Mouse (Mus musculus): Measurements from ENCODE around the gene Gmeb2. TPM values are rescaled to one million over a fixed set of nuclear protein-coding genes. Genes with fewer than 3 reads are reported as not detected.
A peak's percentile ranks its signal among the peaks of the same experiment; 100 is the strongest.

Gene Gmeb2
- polyA plus RNA-seq, 2 experiments, result 7.6 to 12.2 TPM

- no peak overlapping the region for H3K4me2 ChIP-seq (ENCODE audit: low read depth)
- H3K9me3 ChIP-seq (ENCODE audit: control insufficient read depth, low read length), result no peaks in the 10 kb centered on the region
- peaks cover 55% of the 10 kb centered on the region for H3K27me3 ChIP-seq (ENCODE audit: control insufficient read depth, insufficient read depth, low read length)
- ATAC-seq (ENCODE audit: insufficient read depth), result no peak
- H3K4me1 ChIP-seq (replicated peaks; ENCODE audit: control insufficient read depth in 2 of 2, insufficient read depth in 2 of 2, low read length in 1 of 2), result no peaks in the 10 kb centered on the region
- H3K4me3 ChIP-seq (ENCODE audit: insufficient read depth in 1 of 2, low read depth in 2 of 2, low read length in 2 of 2), result no peak overlapping the region
- 9% methylated on average over 5 of the region's 5 CpGs for WGBS (ENCODE audit: insufficient replicate concordance)
- DNase-seq (ENCODE audit: low read depth in 3 of 3, low spot score in 3 of 3), result no peak
- H3K9ac ChIP-seq (replicated peaks), result no peak overlapping the region
- no peak overlapping the region for H3K27ac ChIP-seq
- H3K36me3 ChIP-seq (replicated peaks; ENCODE audit: control insufficient read depth, insufficient read depth, low read depth), result no peaks in the 10 kb centered on the region
- TF ChIP-seq EP300 (IDR thresholded peaks at IDR 0.05; ENCODE audit: low read depth) (no peak), CTCF (IDR thresholded peaks at IDR 0.05; ENCODE audit: low read depth) (no peak)
Observed at GRCm38 (mm10) chr2:181313006-181313343, 25.1 kb upstream of the Gmeb2 start.

- H3K27me3 ChIP-seq (ENCODE audit: control insufficient read depth, insufficient read depth, low read length), result peaks cover 58% of the 10 kb centered on the region
- ATAC-seq (ENCODE audit: insufficient read depth) (no peak), DNase-seq (ENCODE audit: low read depth in 3 of 3, low spot score in 3 of 3) (no peak)
- no peaks in the 10 kb centered on the region for H3K9me3 ChIP-seq (ENCODE audit: control insufficient read depth, low read length)
- H3K36me3 ChIP-seq (replicated peaks; ENCODE audit: control insufficient read depth, insufficient read depth, low read depth), result no peaks in the 10 kb centered on the region
- H3K9ac ChIP-seq (replicated peaks), result no peak overlapping the region
- H3K27ac ChIP-seq, result no peak overlapping the region
- H3K4me3 ChIP-seq (ENCODE audit: insufficient read depth in 1 of 2, low read depth in 2 of 2, low read length in 2 of 2), result no peak overlapping the region
- H3K4me2 ChIP-seq (ENCODE audit: low read depth), result no peak overlapping the region
- TF ChIP-seq CTCF (IDR thresholded peaks at IDR 0.05; ENCODE audit: low read depth) (no peak), EP300 (IDR thresholded peaks at IDR 0.05; ENCODE audit: low read depth) (no peak)
- H3K4me1 ChIP-seq (replicated peaks; ENCODE audit: control insufficient read depth in 2 of 2, insufficient read depth in 2 of 2, low read length in 1 of 2), result no peaks in the 10 kb centered on the region
- WGBS (ENCODE audit: insufficient replicate concordance), result 64% methylated on average over 3 of the region's 3 CpGs
Observed at GRCm38 (mm10) chr2:181312435-181312834, 24.6 kb upstream of the Gmeb2 start.

- DNase-seq (ENCODE audit: low read depth in 3 of 3, low spot score in 3 of 3) (no peak), ATAC-seq (ENCODE audit: insufficient read depth) (no peak)
- TF ChIP-seq EP300 (IDR thresholded peaks at IDR 0.05; ENCODE audit: low read depth), result no peak
- peak; percentile 62 for TF ChIP-seq CTCF (IDR thresholded peaks at IDR 0.05; ENCODE audit: low read depth)
- Histone ChIP-seq H3K9me3 (ENCODE audit: control insufficient read depth, low read length) (no peaks in the 10 kb centered on the region), H3K9ac (replicated peaks) (no peak overlapping the region), H3K4me1 (replicated peaks; ENCODE audit: control insufficient read depth in 2 of 2, insufficient read depth in 2 of 2, low read length in 1 of 2) (no peaks in the 10 kb centered on the region), H3K27me3 (ENCODE audit: control insufficient read depth, insufficient read depth, low read length) (peaks cover 34% of the 10 kb centered on the region), H3K4me2 (ENCODE audit: low read depth) (no peak overlapping the region), H3K36me3 (replicated peaks; ENCODE audit: control insufficient read depth, insufficient read depth, low read depth) (no peaks in the 10 kb centered on the region), H3K4me3 (ENCODE audit: insufficient read depth in 1 of 2, low read depth in 2 of 2, low read length in 2 of 2) (no peak overlapping the region), H3K27ac (no peak overlapping the region)
- WGBS (ENCODE audit: insufficient replicate concordance), result 15% methylated on average over 30 of the region's 30 CpGs
Observed at GRCm38 (mm10) chr2:181307144-181307804, 19.4 kb upstream of the Gmeb2 start.

- Histone ChIP-seq H3K9me3 (ENCODE audit: control insufficient read depth, low read length) (no peaks in the 10 kb centered on the region), H3K4me1 (replicated peaks; ENCODE audit: control insufficient read depth in 2 of 2, insufficient read depth in 2 of 2, low read length in 1 of 2) (no peaks in the 10 kb centered on the region), H3K36me3 (replicated peaks; ENCODE audit: control insufficient read depth, insufficient read depth, low read depth) (no peaks in the 10 kb centered on the region; the same call in none of the 2 replicates), H3K27ac (no peak overlapping the region), H3K4me2 (ENCODE audit: low read depth) (no peak overlapping the region), H3K9ac (replicated peaks) (no peak overlapping the region), H3K27me3 (ENCODE audit: control insufficient read depth, insufficient read depth, low read length) (peaks cover 22% of the 10 kb centered on the region), H3K4me3 (ENCODE audit: insufficient read depth in 1 of 2, low read depth in 2 of 2, low read length in 2 of 2) (no peak overlapping the region)
- TF ChIP-seq CTCF (IDR thresholded peaks at IDR 0.05; ENCODE audit: low read depth) (no peak), EP300 (IDR thresholded peaks at IDR 0.05; ENCODE audit: low read depth) (no peak)
- DNase-seq (ENCODE audit: low read depth in 3 of 3, low spot score in 3 of 3) (no peak), ATAC-seq (ENCODE audit: insufficient read depth) (no peak)
- WGBS (ENCODE audit: insufficient replicate concordance), result 56% methylated on average over 1 of the region's 1 CpGs
Observed at GRCm38 (mm10) chr2:181304944-181305343, 17.1 kb upstream of the Gmeb2 start.

- 37% methylated on average over 3 of the region's 3 CpGs for WGBS (ENCODE audit: insufficient replicate concordance)
- Histone ChIP-seq H3K36me3 (replicated peaks; ENCODE audit: control insufficient read depth, insufficient read depth, low read depth) (no peaks in the 10 kb centered on the region; the same call in none of the 2 replicates), H3K4me2 (ENCODE audit: low read depth) (no peak overlapping the region), H3K9ac (replicated peaks) (no peak overlapping the region), H3K9me3 (ENCODE audit: control insufficient read depth, low read length) (no peaks in the 10 kb centered on the region), H3K27me3 (ENCODE audit: control insufficient read depth, insufficient read depth, low read length) (peaks cover 8% of the 10 kb centered on the region), H3K4me1 (replicated peaks; ENCODE audit: control insufficient read depth in 2 of 2, insufficient read depth in 2 of 2, low read length in 1 of 2) (no peaks in the 10 kb centered on the region), H3K4me3 (ENCODE audit: insufficient read depth in 1 of 2, low read depth in 2 of 2, low read length in 2 of 2) (no peak overlapping the region), H3K27ac (no peak overlapping the region)
- ATAC-seq (ENCODE audit: insufficient read depth) (no peak; the same call in 1 of the 2 replicates), DNase-seq (ENCODE audit: low read depth in 3 of 3, low spot score in 3 of 3) (peak in 2 of 3 experiments; percentile 33 to 45)
- no peak; the same call in 1 of the 2 replicates for TF ChIP-seq CTCF (IDR thresholded peaks at IDR 0.05; ENCODE audit: low read depth)
- TF ChIP-seq EP300 (IDR thresholded peaks at IDR 0.05; ENCODE audit: low read depth), result no peak
Observed at GRCm38 (mm10) chr2:181302041-181302440, 14.2 kb upstream of the Gmeb2 start.
